Mouse (Mus musculus) liver, adult 2 months (tissue): ENCODE data around the gene Oaz1.

ENCODE experiments used
- CTCF ChIP-seq: fragments of 200-500 bp; IDR thresholded peaks from 2 replicates; pipeline ENCODE4 v1.5.1; 2011; ENCODE audit warnings: low read depth, low read length, control low read depth
- POLR2A ChIP-seq: fragments of 200-500 bp; IDR thresholded peaks from 2 replicates; pipeline ENCODE4 v1.6.1; 2011; ENCODE audit warnings: low read length, control low read depth; ENCODE audit not compliant: insufficient read depth; ENCODE audit errors: extremely low read depth

DNA sequence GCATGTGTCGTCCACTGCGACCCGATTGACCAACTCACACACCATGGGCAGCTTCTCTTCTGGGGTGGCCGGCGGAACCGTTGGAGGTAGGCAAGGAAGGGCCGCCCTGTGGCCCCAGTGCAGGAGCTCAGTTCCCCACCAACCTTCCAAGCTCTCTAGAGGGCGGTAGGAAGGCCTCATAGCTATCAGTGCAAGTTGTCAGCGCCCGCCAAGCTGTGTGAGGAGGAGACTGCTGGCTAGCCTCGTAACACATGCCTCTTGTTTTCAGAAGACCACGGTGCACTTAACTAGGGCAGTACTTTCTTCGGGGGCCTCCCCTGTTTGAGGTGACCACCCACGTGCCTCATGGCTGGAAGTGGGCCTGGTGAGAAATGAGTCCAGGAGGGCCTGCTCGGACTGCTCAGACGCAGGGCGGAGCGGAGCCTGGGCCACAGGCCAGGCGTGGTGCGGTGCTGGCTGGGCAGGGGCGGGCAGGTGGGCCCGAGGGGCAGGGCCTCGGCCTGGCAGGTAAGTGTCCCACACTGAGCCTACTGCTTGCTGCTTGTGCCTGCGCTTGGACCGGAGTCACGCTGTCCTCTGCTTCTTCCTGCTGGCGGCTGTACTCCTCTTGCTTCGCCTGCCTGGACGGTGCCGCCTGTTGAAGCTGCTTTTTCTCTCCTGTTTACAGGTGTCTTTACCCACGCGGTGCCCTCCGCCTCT lies 34.8 kb upstream of the Oaz1 start:
- TF ChIP-seq CTCF = no peak
- TF ChIP-seq POLR2A = no peak
